Mouse (Mus musculus): ENCODE measurements at regions not wholly inside any gene's neighbourhood (a gene's known extent, or its start where the extent isn't known, plus 50 kb on each side); places are given as distances from the start of the nearest gene placed in this dataset.
A peak's percentile ranks its signal among the peaks of the same experiment; 100 is the strongest.

DNA sequence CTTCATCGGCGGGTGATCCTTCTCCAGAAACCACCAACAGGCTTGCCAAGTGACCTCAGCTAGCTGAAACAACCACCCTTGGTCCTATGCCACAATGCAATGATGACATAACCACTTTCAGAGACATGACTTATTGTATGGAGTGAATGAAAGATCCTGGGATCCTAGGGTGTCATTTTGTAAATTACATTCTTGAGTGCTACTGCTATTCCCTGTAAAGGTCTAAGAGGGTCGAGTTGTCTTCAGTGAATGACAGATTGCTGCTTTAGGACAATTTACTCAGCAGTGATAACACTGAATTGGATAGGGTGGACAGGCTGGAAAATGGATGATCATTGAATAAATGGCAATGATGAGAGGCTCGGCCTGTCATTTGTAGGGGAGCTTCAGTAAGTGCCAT lies 692.4 kb downstream of the Gm9008 start:
- DNase-seq: peak; percentile 29

DNA sequence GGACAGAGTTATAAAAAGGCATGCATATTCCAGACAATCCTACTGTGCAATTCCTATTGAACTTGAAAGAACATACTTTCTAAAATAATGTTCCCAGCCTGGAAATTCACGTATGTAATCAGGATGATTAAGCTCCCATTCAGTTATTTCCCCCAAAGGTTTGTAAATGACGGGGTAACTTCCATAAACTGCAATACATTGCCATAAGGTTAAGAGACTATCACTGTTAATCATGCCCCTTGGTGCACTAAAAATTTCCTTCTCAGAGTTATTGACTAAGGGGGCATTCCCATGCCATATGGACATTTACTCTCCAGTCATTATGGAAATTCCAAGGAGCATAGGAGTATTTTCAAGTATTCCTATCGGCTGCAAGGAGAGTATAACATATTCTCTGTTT lies 697.6 kb downstream of the Gm9008 start:
- no peak for DNase-seq

DNA sequence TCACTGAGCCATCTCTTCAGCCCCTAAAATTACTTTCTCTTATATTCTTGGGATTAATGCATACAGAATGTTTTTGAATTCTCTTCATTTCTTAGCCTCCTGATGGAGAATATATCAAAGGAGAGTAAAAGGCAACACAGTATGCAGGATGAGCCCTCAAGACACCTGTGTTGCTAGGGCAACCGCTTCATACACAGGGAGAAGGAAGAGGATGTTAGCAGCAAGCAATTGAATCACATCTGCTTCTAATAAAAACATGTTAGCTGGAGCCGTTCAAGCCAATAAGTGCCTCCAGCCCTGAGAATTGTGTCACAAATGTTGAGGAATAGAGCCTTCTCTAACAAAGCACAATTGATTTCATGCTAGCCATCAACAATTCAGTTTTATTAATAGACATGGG lies 698.0 kb downstream of the Gm9008 start:
- DNase-seq: no peak

DNA sequence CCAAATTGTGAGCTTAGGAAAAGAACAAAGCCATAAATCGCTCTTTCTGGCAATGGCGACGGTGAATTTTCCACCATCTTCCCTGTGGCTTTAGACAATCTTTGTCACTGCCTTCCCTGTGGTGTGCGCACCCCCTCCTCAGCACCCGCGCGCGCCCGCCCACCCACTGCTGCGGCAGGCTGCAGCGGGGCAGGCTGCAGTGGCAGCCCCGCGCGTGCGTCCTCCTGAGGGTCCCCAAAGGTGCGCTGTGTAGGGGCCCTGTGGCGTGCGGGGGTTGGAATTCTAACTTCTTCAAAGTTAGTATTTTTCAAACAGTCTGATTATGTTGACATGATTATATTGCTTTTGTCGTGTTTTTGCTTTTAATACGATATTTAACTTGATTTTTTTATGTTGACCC lies 714.9 kb downstream of the Gm9008 start:
- DNase-seq: no peak

DNA sequence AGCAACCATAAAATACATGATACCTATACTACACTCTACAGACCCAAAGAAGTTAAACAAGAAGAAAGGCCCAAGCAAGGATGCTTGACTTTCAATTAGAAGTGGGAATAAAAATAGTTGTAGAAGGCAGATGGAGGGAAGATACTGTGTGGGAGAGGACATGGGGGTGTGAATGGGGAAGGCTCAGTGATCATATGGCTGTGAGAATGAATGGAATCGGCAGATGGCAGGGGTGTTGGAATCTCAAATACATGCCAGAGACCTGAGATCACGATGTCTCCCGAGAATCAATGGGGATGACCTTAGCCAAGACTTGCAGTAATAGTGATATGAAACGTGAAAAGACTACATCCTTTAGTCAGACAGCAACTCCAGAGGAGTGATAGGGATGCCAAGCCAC lies 734.5 kb downstream of the Gm9008 start:
- no peak for DNase-seq

DNA sequence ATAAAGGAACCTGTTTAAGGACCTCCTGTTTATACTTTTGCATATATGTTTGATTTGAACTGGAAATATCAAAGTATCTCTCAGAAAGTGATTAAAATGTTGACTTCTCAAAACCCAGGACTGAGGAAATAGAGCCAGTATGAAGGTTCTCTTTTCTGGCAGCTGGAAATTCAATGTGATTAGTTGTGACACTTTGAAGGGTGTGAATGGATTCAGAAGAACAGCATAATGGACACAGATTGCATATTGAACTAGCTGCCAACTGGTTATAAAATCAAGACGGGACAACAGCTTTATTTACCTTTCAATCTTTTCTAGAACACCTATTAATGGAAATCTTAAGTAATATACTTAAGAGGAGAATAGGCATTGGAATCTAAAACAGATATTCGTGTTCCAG lies 741.4 kb downstream of the Gm9008 start:
- no peak for DNase-seq
